Mouse (Mus musculus) heart, adult 2 months (tissue): ENCODE measurements around the gene Tmem268. TPM values are rescaled to one million over a fixed set of nuclear protein-coding genes. Genes with fewer than 3 reads are reported as not detected.

ENCODE experiments used
- DNase-seq, 2 experiments: peaks; one replicate each; pipeline ENCODE4 v3.0.0; 2021
- H3K27ac ChIP-seq: fragments of 200-600 bp; 2 replicates; pipeline ENCODE4 v1.8.1; 2022
- H3K27me3 ChIP-seq: fragments of 200-500 bp; 2 replicates; pipeline ENCODE4 v1.6.1; 2012; ENCODE audit warnings: mild to moderate bottlenecking, low read length, inconsistent platforms, mixed read lengths; ENCODE audit not compliant: control insufficient read depth, insufficient read depth
- H3K36me3 ChIP-seq: fragments of 200-500 bp; 2 replicates; pipeline ENCODE4 v1.6.1; 2012; ENCODE audit warnings: low read length, inconsistent platforms; ENCODE audit not compliant: control insufficient read depth, insufficient read depth
- H3K4me1 ChIP-seq: fragments of 200-500 bp; 2 replicates; pipeline ENCODE4 v1.6.1; 2011; ENCODE audit warnings: low read length; ENCODE audit not compliant: control insufficient read depth, insufficient read depth
- H3K4me3 ChIP-seq: fragments of 200-600 bp; 2 replicates; pipeline ENCODE4 v1.8.1; 2022
- H3K79me2 ChIP-seq: fragments of 200-500 bp; replicated peaks from 2 replicates; pipeline ENCODE4 v1.6.1; 2012; ENCODE audit warnings: mild to moderate bottlenecking, inconsistent platforms, low read length, moderate library complexity, mixed read lengths; ENCODE audit not compliant: control insufficient read depth, insufficient read depth
- H3K9ac ChIP-seq: fragments of 200-500 bp; 2 replicates; pipeline ENCODE4 v1.6.1; 2012; ENCODE audit warnings: low read depth, mild to moderate bottlenecking, control low read depth, inconsistent platforms, low read length, mixed read lengths
- CTCF ChIP-seq: fragments of 200-600 bp; IDR thresholded peaks from 2 replicates; pipeline ENCODE4 v1.8.1; 2022; ENCODE audit warnings: antibody characterized with exemption, mild to moderate bottlenecking, moderate library complexity
- EP300 ChIP-seq: fragments of 200-500 bp; IDR thresholded peaks from 2 replicates; pipeline ENCODE4 v1.6.1; 2011; ENCODE audit warnings: low read depth, low read length, control low read depth; ENCODE audit not compliant: insufficient read depth
- POLR2A ChIP-seq: fragments of 200-500 bp; IDR thresholded peaks from 2 replicates; pipeline ENCODE4 v1.6.1; 2011; ENCODE audit warnings: mild to moderate bottlenecking, low read depth, low read length, control low read depth; ENCODE audit not compliant: insufficient read depth
- WGBS: fragments of 180-500 bp; shearing (Covaris S2); methylation state at CpG from one replicate; pipeline ENCODE4 v1.1.7; 2018; 5-methylcytosine and 5-hydroxymethylcytosine counted together
- intact Hi-C: fragments of 180-260 bp; cut with DNase I; formaldehyde crosslinking; loops from one replicate; pipeline ENCODE4 v1.15.1; 2025
- polyA plus RNA-seq: library from polyadenylated mRNA; depleted of rRNA; stranded (reverse); fragments of >200 nt; gene quantifications from 2 replicates; pipeline ENCODE4 v1.2.3, GENCODE M21; 2012
- total RNA-seq, 2 experiments: library from RNA; stranded (reverse); gene quantifications; 2 replicates each; pipeline ENCODE4 v1.2.3; 2021

The Tmem268 gene
- total and polyA plus RNA-seq, 3 experiments, result 8.3 to 11.0 (median 10.9) TPM

GRCm38 (mm10) chr4:63595259-63595658 lies 36.7 kb downstream of the Tmem268 start:
- no peak overlapping the region for H3K27ac ChIP-seq

GRCm38 (mm10) chr4:63596010-63596409 lies 37.4 kb downstream of the Tmem268 start:
- no peak for DNase-seq
- intact Hi-C loops, result loop anchor here (2.0 kb wide), 1 partner anchor 37 kb away; the partner anchor contains the start of gene Tmem268
- no peak for TF ChIP-seq POLR2A
- TF ChIP-seq CTCF, result no peak
- TF ChIP-seq EP300, result no peak
- no peaks in the 10 kb centered on the region for H3K79me2 ChIP-seq
- H3K36me3 ChIP-seq, result peaks cover 2% of the 10 kb centered on the region; the same call in 1 of the 2 replicates
- H3K27me3 ChIP-seq, result no peaks in the 10 kb centered on the region
- no peak overlapping the region for H3K4me3 ChIP-seq
- H3K27ac ChIP-seq, result no peak overlapping the region
- no peak overlapping the region for H3K9ac ChIP-seq
- WGBS, result 97% methylated on average over 4 of the region's 4 CpGs
- H3K4me1 ChIP-seq, result peaks cover 6% of the 10 kb centered on the region

More at GRCm38 (mm10) chr4:63595259-63595658, 36.7 kb downstream of the Tmem268 start:
- Histone ChIP-seq H3K36me3 (peaks cover 2% of the 10 kb centered on the region; the same call in 1 of the 2 replicates), H3K4me1 (peaks cover 6% of the 10 kb centered on the region), H3K27me3 (no peaks in the 10 kb centered on the region), H3K4me3 (no peak overlapping the region), H3K9ac (no peak overlapping the region), H3K79me2 (no peaks in the 10 kb centered on the region)
- 35% methylated on average over 10 of the region's 10 CpGs for WGBS
- intact Hi-C loops, result no loop called here
- DNase-seq, result no peak
- no peak for TF ChIP-seq POLR2A
- no peak for TF ChIP-seq EP300
- TF ChIP-seq CTCF, result no peak

- no peaks in the 10 kb centered on the region for H3K79me2 ChIP-seq
Observed at GRCm38 (mm10) chr4:63600786-63601185, 42.2 kb downstream of the Tmem268 start.

GRCm38 (mm10) chr4:63601263-63601662 lies 42.7 kb downstream of the Tmem268 start:
- Histone ChIP-seq H3K36me3 (no peaks in the 10 kb centered on the region; the same call in 1 of the 2 replicates), H3K4me3 (no peak overlapping the region), H3K27me3 (no peaks in the 10 kb centered on the region), H3K79me2 (no peaks in the 10 kb centered on the region), H3K27ac (no peak overlapping the region), H3K4me1 (peaks cover 1% of the 10 kb centered on the region; the same call in 1 of the 2 replicates), H3K9ac (no peak overlapping the region)
- intact Hi-C loops, result no loop called here
- no peak for DNase-seq
- TF ChIP-seq POLR2A (no peak), EP300 (no peak), CTCF (no peak)

More at GRCm38 (mm10) chr4:63600786-63601185, 42.2 kb downstream of the Tmem268 start:
- H3K36me3 ChIP-seq, result no peaks in the 10 kb centered on the region; the same call in 1 of the 2 replicates
- intact Hi-C loops, result no loop called here
- no peaks in the 10 kb centered on the region; the same call in 1 of the 2 replicates for H3K4me1 ChIP-seq
- DNase-seq, result no peak
- WGBS, result 78% methylated on average over 6 of the region's 6 CpGs
- TF ChIP-seq CTCF (no peak), EP300 (no peak), POLR2A (no peak)
- H3K4me3 ChIP-seq, result no peak overlapping the region
- H3K27ac ChIP-seq, result no peak overlapping the region
- no peaks in the 10 kb centered on the region for H3K27me3 ChIP-seq
- H3K9ac ChIP-seq, result no peak overlapping the region

GRCm38 (mm10) chr4:63604945-63605344 lies 46.4 kb downstream of the Tmem268 start, which contains the start of gene Gm11213:
Gm11213 (minus strand) TSS chr4:63605261.
- no peak for DNase-seq
- H3K79me2 ChIP-seq, result no peaks in the 10 kb centered on the region
- no peak within 1 kb of the TSS for H3K4me3 ChIP-seq
- intact Hi-C loops, result loop anchor here (5.0 kb wide), 1 partner anchor 93 kb away; no protein-coding TSS in a partner anchor
- no peak for TF ChIP-seq EP300
- no peak for TF ChIP-seq POLR2A
- no peak for TF ChIP-seq CTCF
- no peak within 1 kb of the TSS for H3K9ac ChIP-seq
- H3K27me3 ChIP-seq, result no peaks in the 10 kb centered on the region
- no peaks in the 10 kb centered on the region; the same call in 1 of the 2 replicates for H3K36me3 ChIP-seq
- WGBS, result 71% methylated on average over 3 of the region's 3 CpGs
- H3K4me1 ChIP-seq, result peaks cover 2% of the 10 kb centered on the region; the same call in 1 of the 2 replicates
- H3K27ac ChIP-seq, result peak within 1 kb of the TSS; percentile 75

- H3K27me3 ChIP-seq, result no peaks in the 10 kb centered on the region
- WGBS, result 59% methylated on average over 3 of the region's 3 CpGs
- peak in 1 of 2 experiments; percentile 59 for DNase-seq
- no peaks in the 10 kb centered on the region; the same call in 1 of the 2 replicates for H3K36me3 ChIP-seq
- H3K9ac ChIP-seq, result no peak overlapping the region
- H3K27ac ChIP-seq, result peak overlapping the region; percentile 75
- intact Hi-C loops, result loop anchor here (5.0 kb wide), 1 partner anchor 93 kb away; no protein-coding TSS in a partner anchor
- no peaks in the 10 kb centered on the region for H3K79me2 ChIP-seq
- TF ChIP-seq EP300, result peak; percentile 91
- no peak for TF ChIP-seq POLR2A
- no peak for TF ChIP-seq CTCF
- H3K4me1 ChIP-seq, result peaks cover 2% of the 10 kb centered on the region; the same call in 1 of the 2 replicates
- H3K4me3 ChIP-seq, result no peak overlapping the region
Observed at GRCm38 (mm10) chr4:63605545-63605944, 47.0 kb downstream of the Tmem268 start.
